Mouse (Mus musculus): ENCODE results near the gene Il18rap. TPM values are rescaled to one million over a fixed set of nuclear protein-coding genes. Genes with fewer than 3 reads are reported as not detected.

Il18rap gene
- polyA plus RNA-seq, 1 experiment from 2014 or later, result 0.28 TPM

- Histone ChIP-seq H3K27ac (ENCODE audit: low read depth) (no peak overlapping the region), H3K4me2 (ENCODE audit: low read length) (no peak overlapping the region), H3K36me3 (ENCODE audit: control insufficient read depth, insufficient read depth, low read length) (no peaks in the 10 kb centered on the region), H3K4me3 (ENCODE audit: low read depth, low read length) (no peak overlapping the region), H3K27me3 (replicated peaks; ENCODE audit: control insufficient read depth, insufficient read depth, low read length) (no peaks in the 10 kb centered on the region), H3K9me3 (ENCODE audit: control insufficient read depth, low read length) (no peaks in the 10 kb centered on the region), H3K4me1 (replicated peaks; ENCODE audit: control insufficient read depth, insufficient read depth, low read length) (no peaks in the 10 kb centered on the region), H3K9ac (ENCODE audit: low read length) (no peak overlapping the region)
- WGBS, result 49% methylated on average over 3 of the region's 3 CpGs
- no peak for DNase-seq (ENCODE audit: low spot score)
- no peak for ATAC-seq (replicated peaks; ENCODE audit: low FRiP score, low TSS enrichment, low read depth)
Measured at GRCm38 (mm10) chr1:40475697-40476096, 39.5 kb upstream of the Il18rap start.

GRCm38 (mm10) chr1:40476756-40477155 is 38.4 kb upstream of the Il18rap start:
- DNase-seq (ENCODE audit: low spot score) (no peak), ATAC-seq (replicated peaks; ENCODE audit: low FRiP score, low TSS enrichment, low read depth) (no peak)
- H3K27ac ChIP-seq (ENCODE audit: low read depth), result no peak overlapping the region
- no peaks in the 10 kb centered on the region for H3K4me1 ChIP-seq (replicated peaks; ENCODE audit: control insufficient read depth, insufficient read depth, low read length)
- 69% methylated on average over 4 of the region's 4 CpGs for WGBS
- H3K4me2 ChIP-seq (ENCODE audit: low read length), result no peak overlapping the region
- H3K9ac ChIP-seq (ENCODE audit: low read length), result no peak overlapping the region
- H3K4me3 ChIP-seq (ENCODE audit: low read depth, low read length), result no peak overlapping the region
- H3K9me3 ChIP-seq (ENCODE audit: control insufficient read depth, low read length), result no peaks in the 10 kb centered on the region
- H3K27me3 ChIP-seq (replicated peaks; ENCODE audit: control insufficient read depth, insufficient read depth, low read length), result no peaks in the 10 kb centered on the region
- no peaks in the 10 kb centered on the region for H3K36me3 ChIP-seq (ENCODE audit: control insufficient read depth, insufficient read depth, low read length)

- Histone ChIP-seq H3K27me3 (replicated peaks; ENCODE audit: control insufficient read depth, insufficient read depth, low read length) (no peaks in the 10 kb centered on the region), H3K4me3 (ENCODE audit: low read depth, low read length) (no peak overlapping the region), H3K9ac (ENCODE audit: low read length) (no peak overlapping the region), H3K36me3 (ENCODE audit: control insufficient read depth, insufficient read depth, low read length) (no peaks in the 10 kb centered on the region), H3K4me2 (ENCODE audit: low read length) (no peak overlapping the region), H3K27ac (ENCODE audit: low read depth) (no peak overlapping the region), H3K4me1 (replicated peaks; ENCODE audit: control insufficient read depth, insufficient read depth, low read length) (no peaks in the 10 kb centered on the region), H3K9me3 (ENCODE audit: control insufficient read depth, low read length) (no peaks in the 10 kb centered on the region)
- DNase-seq (ENCODE audit: low spot score) (no peak), ATAC-seq (replicated peaks; ENCODE audit: low FRiP score, low TSS enrichment, low read depth) (no peak)
- WGBS, result 69% methylated on average over 6 of the region's 6 CpGs
Measured at GRCm38 (mm10) chr1:40479505-40479923, 35.6 kb upstream of the Il18rap start.

- Histone ChIP-seq H3K4me2 (ENCODE audit: low read length) (no peak overlapping the region), H3K4me1 (replicated peaks; ENCODE audit: control insufficient read depth, insufficient read depth, low read length) (no peaks in the 10 kb centered on the region), H3K27ac (ENCODE audit: low read depth) (no peak overlapping the region), H3K4me3 (ENCODE audit: low read depth, low read length) (no peak overlapping the region), H3K36me3 (ENCODE audit: control insufficient read depth, insufficient read depth, low read length) (no peaks in the 10 kb centered on the region), H3K27me3 (replicated peaks; ENCODE audit: control insufficient read depth, insufficient read depth, low read length) (no peaks in the 10 kb centered on the region), H3K9ac (ENCODE audit: low read length) (no peak overlapping the region), H3K9me3 (ENCODE audit: control insufficient read depth, low read length) (no peaks in the 10 kb centered on the region)
- no peak for ATAC-seq (replicated peaks; ENCODE audit: low FRiP score, low TSS enrichment, low read depth)
- DNase-seq (ENCODE audit: low spot score), result no peak
- WGBS, result 79% methylated on average over 4 of the region's 4 CpGs
Measured at GRCm38 (mm10) chr1:40494594-40494993, 20.6 kb upstream of the Il18rap start.

GRCm38 (mm10) chr1:40499708-40500107 is 15.5 kb upstream of the Il18rap start:
- Histone ChIP-seq H3K9ac (ENCODE audit: low read length) (no peak overlapping the region), H3K4me3 (ENCODE audit: low read depth, low read length) (no peak overlapping the region), H3K9me3 (ENCODE audit: control insufficient read depth, low read length) (no peaks in the 10 kb centered on the region), H3K4me2 (ENCODE audit: low read length) (no peak overlapping the region), H3K4me1 (replicated peaks; ENCODE audit: control insufficient read depth, insufficient read depth, low read length) (no peaks in the 10 kb centered on the region), H3K27me3 (replicated peaks; ENCODE audit: control insufficient read depth, insufficient read depth, low read length) (no peaks in the 10 kb centered on the region), H3K27ac (ENCODE audit: low read depth) (no peak overlapping the region), H3K36me3 (ENCODE audit: control insufficient read depth, insufficient read depth, low read length) (no peaks in the 10 kb centered on the region)
- no peak for DNase-seq (ENCODE audit: low spot score)
- 86% methylated on average over 1 of the region's 1 CpGs for WGBS
- no peak for ATAC-seq (replicated peaks; ENCODE audit: low FRiP score, low TSS enrichment, low read depth)

- H3K36me3 ChIP-seq (ENCODE audit: control insufficient read depth, insufficient read depth, low read length), result no peaks in the 10 kb centered on the region
- H3K4me2 ChIP-seq (ENCODE audit: low read length), result no peak overlapping the region
- no peak overlapping the region for H3K27ac ChIP-seq (ENCODE audit: low read depth)
- no peaks in the 10 kb centered on the region for H3K27me3 ChIP-seq (replicated peaks; ENCODE audit: control insufficient read depth, insufficient read depth, low read length)
- ATAC-seq (replicated peaks; ENCODE audit: low FRiP score, low TSS enrichment, low read depth), result no peak
- WGBS, result 94% methylated on average over 4 of the region's 4 CpGs
- no peak for DNase-seq (ENCODE audit: low spot score)
- no peaks in the 10 kb centered on the region for H3K4me1 ChIP-seq (replicated peaks; ENCODE audit: control insufficient read depth, insufficient read depth, low read length)
- H3K9me3 ChIP-seq (ENCODE audit: control insufficient read depth, low read length), result no peaks in the 10 kb centered on the region
- H3K9ac ChIP-seq (ENCODE audit: low read length), result no peak overlapping the region
- H3K4me3 ChIP-seq (ENCODE audit: low read depth, low read length), result no peak overlapping the region
Measured at GRCm38 (mm10) chr1:40501126-40501525, 14.0 kb upstream of the Il18rap start.

- ATAC-seq (replicated peaks; ENCODE audit: low FRiP score, low TSS enrichment, low read depth) (no peak), DNase-seq (ENCODE audit: low spot score) (no peak)
- WGBS, result 84% methylated on average over 11 of the region's 11 CpGs
- Histone ChIP-seq H3K36me3 (ENCODE audit: control insufficient read depth, insufficient read depth, low read length) (no peaks in the 10 kb centered on the region), H3K27me3 (replicated peaks; ENCODE audit: control insufficient read depth, insufficient read depth, low read length) (no peaks in the 10 kb centered on the region), H3K4me2 (ENCODE audit: low read length) (no peak overlapping the region), H3K9ac (ENCODE audit: low read length) (no peak overlapping the region), H3K9me3 (ENCODE audit: control insufficient read depth, low read length) (no peaks in the 10 kb centered on the region), H3K27ac (ENCODE audit: low read depth) (no peak overlapping the region), H3K4me3 (ENCODE audit: low read depth, low read length) (no peak overlapping the region), H3K4me1 (replicated peaks; ENCODE audit: control insufficient read depth, insufficient read depth, low read length) (no peaks in the 10 kb centered on the region)
Measured at GRCm38 (mm10) chr1:40501546-40502398, 13.4 kb upstream of the Il18rap start.

- no peak for ATAC-seq (replicated peaks; ENCODE audit: low FRiP score, low TSS enrichment, low read depth)
- Histone ChIP-seq H3K27me3 (replicated peaks; ENCODE audit: control insufficient read depth, insufficient read depth, low read length) (no peaks in the 10 kb centered on the region), H3K4me2 (ENCODE audit: low read length) (no peak overlapping the region), H3K36me3 (ENCODE audit: control insufficient read depth, insufficient read depth, low read length) (no peaks in the 10 kb centered on the region), H3K4me1 (replicated peaks; ENCODE audit: control insufficient read depth, insufficient read depth, low read length) (no peaks in the 10 kb centered on the region), H3K9me3 (ENCODE audit: control insufficient read depth, low read length) (no peaks in the 10 kb centered on the region), H3K27ac (ENCODE audit: low read depth) (no peak overlapping the region), H3K9ac (ENCODE audit: low read length) (no peak overlapping the region), H3K4me3 (ENCODE audit: low read depth, low read length) (no peak overlapping the region)
- 76% methylated on average over 5 of the region's 5 CpGs for WGBS
- DNase-seq (ENCODE audit: low spot score), result no peak
Measured at GRCm38 (mm10) chr1:40504548-40504947, 10.6 kb upstream of the Il18rap start.

GRCm38 (mm10) chr1:40516364-40516763 is 1.2 kb downstream of the Il18rap start:
- DNase-seq (ENCODE audit: low spot score), result no peak
- Histone ChIP-seq H3K4me1 (replicated peaks; ENCODE audit: control insufficient read depth, insufficient read depth, low read length) (no peaks in the 10 kb centered on the region), H3K9me3 (ENCODE audit: control insufficient read depth, low read length) (no peaks in the 10 kb centered on the region), H3K9ac (ENCODE audit: low read length) (no peak overlapping the region), H3K36me3 (ENCODE audit: control insufficient read depth, insufficient read depth, low read length) (no peaks in the 10 kb centered on the region), H3K27ac (ENCODE audit: low read depth) (no peak overlapping the region), H3K27me3 (replicated peaks; ENCODE audit: control insufficient read depth, insufficient read depth, low read length) (no peaks in the 10 kb centered on the region), H3K4me2 (ENCODE audit: low read length) (no peak overlapping the region), H3K4me3 (ENCODE audit: low read depth, low read length) (no peak overlapping the region)
- ATAC-seq (replicated peaks; ENCODE audit: low FRiP score, low TSS enrichment, low read depth), result no peak
- 89% methylated on average over 6 of the region's 6 CpGs for WGBS
